Mouse (Mus musculus): ENCODE data around the gene Grin2d.

- no peak for TF ChIP-seq POLR2A (IDR thresholded peaks at IDR 0.05; ENCODE audit: insufficient read length, low read depth)
- no peak for TF ChIP-seq MAX (IDR thresholded peaks at IDR 0.05; ENCODE audit: low read depth)
- peak in 1 of 3 experiments; percentile 10 for TF ChIP-seq MYOD1 (IDR thresholded peaks at IDR 0.05; ENCODE audit: control insufficient read depth in 1 of 3, insufficient read length in 2 of 3, low read depth in 2 of 3)
- no peak for TF ChIP-seq TCF12 (IDR thresholded peaks at IDR 0.05; ENCODE audit: insufficient read depth, poor library complexity, severe bottlenecking)
- peak in 1 of 3 experiments; percentile 8 for TF ChIP-seq MYOG (IDR thresholded peaks at IDR 0.05; ENCODE audit: control insufficient read depth in 1 of 3, insufficient read depth in 1 of 3, insufficient read length in 2 of 3, low read depth in 2 of 3)
- TF ChIP-seq REST (IDR thresholded peaks at IDR 0.05; ENCODE audit: insufficient read depth, insufficient read length) = no peak
- no peak for TF ChIP-seq E2F4 (IDR thresholded peaks at IDR 0.05; ENCODE audit: insufficient read depth)
- TF ChIP-seq POLR2AphosphoS2 (IDR thresholded peaks at IDR 0.05; ENCODE audit: insufficient read length, low read depth) = no peak
- no peak for TF ChIP-seq CEBPB (IDR thresholded peaks at IDR 0.05; ENCODE audit: insufficient read depth, poor library complexity, severe bottlenecking)
Measured at GRCm38 (mm10) chr7:45848447-45849027, 29.6 kb downstream of the Grin2d start.

Data from myocyte (in vitro differentiated cells).